Mouse (Mus musculus) stomach, postnatal 0 days (tissue): ENCODE measurements around the gene Ampd3. TPM values are rescaled to one million over a fixed set of nuclear protein-coding genes. Genes with fewer than 3 reads are reported as not detected.
A peak's percentile ranks its signal among the peaks of the same experiment; 100 is the strongest.

Experiments
- ATAC-seq: fragments of 200-750 bp; cut with Nextera tagmentation; 2 replicates; pipeline ENCODE4 v1.8.0; 2017; ENCODE audit not compliant: low FRiP score, low TSS enrichment
- DNase-seq: peaks from one replicate; pipeline ENCODE4 v3.0.0-alpha.2; 2016; ENCODE audit warnings: low spot score
- H3K27ac ChIP-seq: fragments of 300-500 bp; sonication (generic); replicated peaks from 2 replicates; pipeline ENCODE4 v1.5.1; 2014; ENCODE audit warnings: mild to moderate bottlenecking, control low read depth
- H3K27me3 ChIP-seq: fragments of 300-500 bp; sonication (generic); 2 replicates; pipeline ENCODE4 v1.6.1; 2014; ENCODE audit warnings: low read length; ENCODE audit not compliant: control insufficient read depth, insufficient read depth
- H3K36me3 ChIP-seq: fragments of 300-500 bp; sonication (generic); 2 replicates; pipeline ENCODE4 v1.6.1; 2014; ENCODE audit warnings: low read length, mixed read lengths; ENCODE audit not compliant: control insufficient read depth, insufficient read depth
- H3K4me1 ChIP-seq: fragments of 300-500 bp; sonication (generic); replicated peaks from 2 replicates; pipeline ENCODE4 v1.6.1; 2014; ENCODE audit warnings: antibody characterized with exemption; ENCODE audit not compliant: control insufficient read depth, insufficient read depth
- H3K4me2 ChIP-seq: fragments of 300-500 bp; sonication (generic); replicated peaks from 2 replicates; pipeline ENCODE4 v1.6.1; 2014; ENCODE audit warnings: low read depth, mild to moderate bottlenecking, control low read depth, moderate library complexity
- H3K4me3 ChIP-seq: fragments of 300-500 bp; sonication (generic); 2 replicates; pipeline ENCODE4 v1.5.1; 2014; ENCODE audit warnings: low read depth, low read length, control low read depth
- H3K9ac ChIP-seq: fragments of 300-500 bp; sonication (generic); 2 replicates; pipeline ENCODE4 v1.6.1; 2014; ENCODE audit warnings: mild to moderate bottlenecking, low read length, control low read depth, mixed read lengths
- H3K9me3 ChIP-seq: fragments of 300-500 bp; sonication (generic); 2 replicates; pipeline ENCODE4 v1.6.1; 2016; ENCODE audit warnings: low read length; ENCODE audit not compliant: control insufficient read depth
- CTCF ChIP-seq: IDR thresholded peaks from 2 replicates; pipeline ENCODE4 v1.5.1; 2016; ENCODE audit warnings: antibody characterized with exemption, low read depth, mild to moderate bottlenecking, moderate library complexity
- EP300 ChIP-seq: optimal IDR thresholded peaks from 2 replicates; pipeline ENCODE3; 2016; ENCODE audit warnings: antibody characterized with exemption
- WGBS: fragments of 180-500 bp; shearing (Covaris S2); extraction: QIAGEN DNeasy Blood & Tissue Kit; methylation state at CpG from one replicate; pipeline ENCODE4 v1.1.7; 2014; 5-methylcytosine and 5-hydroxymethylcytosine counted together
- polyA plus RNA-seq: library from polyadenylated mRNA; unstranded; fragments of >200 nt; fragmentation: Nextera tagmentation; extraction: Ambion mirVana; gene quantifications from 2 replicates; pipeline ENCODE4 v1.2.1, GENCODE M21; 2015

Ampd3 gene
- polyA plus RNA-seq, 1 experiment from 2014 or later = 4.7 TPM

DNA sequence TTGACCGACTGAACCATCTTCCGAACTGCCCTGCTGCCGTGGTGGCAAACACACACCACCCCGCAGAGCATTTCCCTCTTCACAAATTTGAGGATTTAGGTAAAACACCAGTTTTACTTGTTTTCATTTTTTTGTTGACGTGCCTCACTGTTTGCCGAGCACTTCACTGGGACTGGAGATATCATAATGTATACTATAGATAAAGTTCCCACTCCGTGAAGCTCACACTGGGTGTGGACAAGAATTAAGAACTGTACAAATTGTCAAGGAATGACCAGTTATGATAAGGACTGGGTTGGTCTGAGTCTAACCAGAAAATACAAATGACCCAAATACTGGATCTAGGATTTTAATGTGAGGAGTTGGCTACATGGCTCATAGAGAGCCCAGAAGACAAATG lies 10.9 kb downstream of the Ampd3 start:
- no peaks in the 10 kb centered on the region; the same call in 1 of the 2 replicates for H3K36me3 ChIP-seq
- WGBS = 81% methylated on average over 7 of the region's 7 CpGs
- H3K4me3 ChIP-seq = no peak overlapping the region
- no peaks in the 10 kb centered on the region for H3K9me3 ChIP-seq
- no peak overlapping the region for H3K27ac ChIP-seq
- no peak overlapping the region for H3K4me2 ChIP-seq
- TF ChIP-seq EP300 (no peak), CTCF (no peak)
- H3K27me3 ChIP-seq = no peaks in the 10 kb centered on the region
- peaks cover 6% of the 10 kb centered on the region; the same call in 1 of the 2 replicates for H3K4me1 ChIP-seq
- no peak for ATAC-seq
- no peak for DNase-seq
- no peak overlapping the region for H3K9ac ChIP-seq

DNA sequence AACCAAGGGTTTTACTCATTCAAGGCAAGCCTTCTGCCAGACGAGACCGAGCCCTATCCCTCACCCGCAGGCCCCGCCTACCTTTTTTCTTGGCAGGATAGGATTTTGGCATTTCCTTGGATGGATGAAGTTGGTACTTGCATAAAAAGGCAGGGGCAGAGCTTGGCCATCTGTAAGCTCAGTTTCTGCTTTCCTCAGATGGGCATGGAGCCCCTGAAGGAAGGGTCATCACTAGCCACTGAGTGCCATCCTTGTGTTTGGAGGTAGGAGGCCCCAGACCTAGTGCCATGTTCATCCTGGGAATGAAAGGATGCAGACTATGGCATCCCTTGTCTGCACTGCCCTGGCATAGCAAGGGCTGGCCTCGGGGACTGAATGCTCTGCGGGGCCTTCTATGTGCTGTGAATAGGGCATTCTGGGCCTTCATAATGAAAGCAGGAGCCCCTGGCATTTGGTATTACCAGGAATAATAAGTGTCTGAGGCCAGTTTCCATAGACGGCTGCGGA lies 11.7 kb downstream of the Ampd3 start:
- no peak overlapping the region for H3K9ac ChIP-seq
- no peak overlapping the region for H3K27ac ChIP-seq
- no peaks in the 10 kb centered on the region for H3K27me3 ChIP-seq
- DNase-seq (no peak), ATAC-seq (no peak)
- WGBS = 84% methylated on average over 8 of the region's 8 CpGs
- H3K4me3 ChIP-seq = no peak overlapping the region
- TF ChIP-seq CTCF = no peak
- H3K4me2 ChIP-seq = no peak overlapping the region
- H3K36me3 ChIP-seq = no peaks in the 10 kb centered on the region; the same call in 1 of the 2 replicates
- peaks cover 3% of the 10 kb centered on the region; the same call in 1 of the 2 replicates for H3K4me1 ChIP-seq
- H3K9me3 ChIP-seq = no peaks in the 10 kb centered on the region

DNA sequence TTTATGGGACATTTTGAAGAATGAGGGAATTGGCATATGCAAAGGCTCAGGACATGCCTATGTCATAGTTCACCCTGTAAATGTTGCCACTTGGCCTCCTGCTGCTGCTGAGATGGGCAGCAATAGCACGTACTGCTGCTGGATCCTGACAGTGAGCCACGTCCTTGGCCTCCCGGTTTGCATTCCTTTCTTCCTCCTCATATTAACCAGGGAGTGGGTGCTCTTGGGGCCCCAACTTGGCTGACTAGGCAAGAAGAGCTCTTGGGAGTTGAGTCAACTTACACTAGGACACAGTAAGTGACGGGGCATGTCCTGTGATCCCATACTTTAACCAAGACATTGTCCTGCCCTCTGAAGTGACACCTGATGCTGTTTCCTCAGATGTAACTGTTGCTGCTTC lies 12.5 kb downstream of the Ampd3 start:
- TF ChIP-seq EP300 (no peak), CTCF (no peak)
- H3K4me2 ChIP-seq = no peak overlapping the region
- H3K9ac ChIP-seq = no peak overlapping the region
- H3K4me3 ChIP-seq = no peak overlapping the region
- no peaks in the 10 kb centered on the region for H3K27me3 ChIP-seq
- no peaks in the 10 kb centered on the region; the same call in 1 of the 2 replicates for H3K36me3 ChIP-seq
- no peak overlapping the region for H3K27ac ChIP-seq
- peaks cover 3% of the 10 kb centered on the region; the same call in 1 of the 2 replicates for H3K4me1 ChIP-seq
- DNase-seq = no peak
- no peak for ATAC-seq
- no peaks in the 10 kb centered on the region for H3K9me3 ChIP-seq
- 54% methylated on average over 4 of the region's 4 CpGs for WGBS

DNA sequence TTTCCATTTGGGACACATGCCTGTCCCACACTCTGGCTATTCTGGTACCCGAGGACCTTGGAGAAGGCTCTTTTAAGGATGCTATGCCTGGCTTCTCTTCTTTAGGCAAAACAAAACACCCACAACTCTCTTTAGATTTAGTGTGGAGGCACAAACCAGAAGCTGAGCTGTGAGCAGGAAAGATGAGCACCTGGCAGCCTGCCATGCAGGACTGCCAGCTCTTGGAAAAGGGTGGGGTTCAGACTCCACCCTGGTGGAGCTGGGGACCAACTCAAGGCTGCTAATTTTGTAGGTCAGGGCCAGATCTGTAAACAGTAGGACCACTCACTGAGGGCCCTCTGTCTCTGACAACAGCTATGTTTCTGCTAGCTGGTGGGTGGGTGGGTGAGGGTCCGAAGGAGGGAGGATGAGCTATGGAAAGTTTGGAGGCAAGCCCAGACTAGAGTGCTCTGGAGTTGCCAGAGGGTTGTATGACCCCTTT lies 13.3 kb downstream of the Ampd3 start:
- H3K27ac ChIP-seq = 0 out of 2 replicates have a peak overlapping the region, but pooled peaks have one; percentile 24
- ATAC-seq = no peak
- no peak overlapping the region for H3K4me2 ChIP-seq

DNA sequence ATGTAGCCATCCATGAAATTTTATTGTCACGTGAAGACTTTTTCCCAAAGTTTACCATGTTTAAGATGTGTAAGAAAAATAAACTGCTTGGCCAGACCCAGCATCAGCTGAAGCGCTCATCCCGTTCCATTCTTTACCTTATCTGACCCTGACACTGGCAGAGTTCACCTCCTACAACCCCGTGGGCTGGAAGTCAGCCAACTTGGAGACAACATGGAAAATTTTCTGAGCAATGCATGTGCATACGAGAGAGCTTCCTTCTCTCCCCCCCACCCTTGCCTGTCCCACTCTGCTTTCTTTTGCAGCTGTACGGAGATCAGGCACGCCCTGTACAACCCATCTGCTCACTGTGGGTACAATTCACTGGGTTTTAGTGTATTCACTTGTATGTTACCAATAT lies 14.1 kb downstream of the Ampd3 start:
- Histone ChIP-seq H3K4me3 (no peak overlapping the region), H3K27ac (0 out of 2 replicates have a peak overlapping the region, but pooled peaks have one; percentile 24), H3K9me3 (no peaks in the 10 kb centered on the region), H3K36me3 (no peaks in the 10 kb centered on the region; the same call in 1 of the 2 replicates), H3K4me2 (no peak overlapping the region), H3K27me3 (no peaks in the 10 kb centered on the region), H3K9ac (no peak overlapping the region), H3K4me1 (peaks cover 4% of the 10 kb centered on the region)
- WGBS = 53% methylated on average over 7 of the region's 7 CpGs
- no peak for DNase-seq
- TF ChIP-seq CTCF (no peak), EP300 (no peak)
- no peak for ATAC-seq

More for the DNA sequence above, 13.3 kb downstream of the Ampd3 start:
- H3K36me3 ChIP-seq = no peaks in the 10 kb centered on the region; the same call in 1 of the 2 replicates
- no peaks in the 10 kb centered on the region for H3K27me3 ChIP-seq
- WGBS = 51% methylated on average over 2 of the region's 2 CpGs
- no peak for TF ChIP-seq EP300
- no peak for TF ChIP-seq CTCF
- DNase-seq = no peak
- peaks cover 3% of the 10 kb centered on the region; the same call in 1 of the 2 replicates for H3K4me1 ChIP-seq
- no peaks in the 10 kb centered on the region for H3K9me3 ChIP-seq
- H3K9ac ChIP-seq = no peak overlapping the region
- no peak overlapping the region for H3K4me3 ChIP-seq

DNA sequence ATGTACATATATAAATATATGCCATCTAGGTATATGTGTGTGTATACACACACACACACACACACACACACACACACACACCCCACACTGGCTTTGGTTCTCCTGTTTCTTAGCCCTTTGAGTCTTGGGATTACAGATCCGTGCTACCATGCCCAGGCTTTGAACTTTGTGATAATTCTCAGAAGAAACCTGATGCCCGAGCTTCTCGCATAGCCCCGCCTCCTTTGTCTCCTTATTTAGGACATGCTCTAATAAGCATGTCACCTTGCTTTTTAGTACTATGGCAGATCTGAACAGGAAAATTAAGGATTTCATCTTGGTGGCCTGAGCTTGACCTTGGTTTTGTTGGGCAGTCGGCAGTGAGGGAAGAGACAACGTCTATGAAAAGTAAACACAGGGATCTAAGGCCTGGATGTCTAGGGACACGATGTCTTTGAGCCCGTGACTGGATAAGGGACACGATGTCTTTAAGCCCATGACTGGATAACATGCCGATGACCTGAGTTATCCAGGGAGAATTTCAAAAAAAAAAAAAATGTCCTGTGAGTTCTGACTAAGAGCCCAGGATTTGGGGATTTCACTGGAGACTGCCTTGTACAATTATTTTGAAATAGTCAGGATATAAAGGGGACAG lies 15.0 kb downstream of the Ampd3 start:
- ATAC-seq = no peak
- no peaks in the 10 kb centered on the region; the same call in 1 of the 2 replicates for H3K36me3 ChIP-seq
- TF ChIP-seq EP300 = no peak
- no peak for TF ChIP-seq CTCF
- H3K9ac ChIP-seq = no peak overlapping the region
- H3K4me2 ChIP-seq = no peak overlapping the region
- no peak overlapping the region for H3K4me3 ChIP-seq
- peaks cover 7% of the 10 kb centered on the region for H3K4me1 ChIP-seq
- H3K27ac ChIP-seq = no peak overlapping the region
- no peak for DNase-seq
- H3K27me3 ChIP-seq = no peaks in the 10 kb centered on the region
- 32% methylated on average over 10 of the region's 10 CpGs for WGBS
- no peaks in the 10 kb centered on the region for H3K9me3 ChIP-seq
